Mouse (Mus musculus) limb, embryonic 12.5 days (tissue): ENCODE measurements at regions not wholly inside any gene's neighbourhood (a gene's known extent, or its start where the extent isn't known, plus 50 kb on each side); places are given as distances from the start of the nearest gene placed in this dataset.

ENCODE experiments used
- ATAC-seq: fragments of 200-750 bp; cut with Nextera tagmentation; 2 replicates; pipeline ENCODE4 v1.8.0; 2017; ENCODE audit warnings: low read depth, moderate TSS enrichment; ENCODE audit not compliant: insufficient number of reproducible peaks, insufficient read depth, low FRiP score, low TSS enrichment
- H3K27ac ChIP-seq: fragments of 300-500 bp; sonication (generic); 2 replicates; pipeline ENCODE4 v1.5.1; 2016; ENCODE audit warnings: mild to moderate bottlenecking, moderate library complexity
- H3K27me3 ChIP-seq: fragments of 300-500 bp; sonication (generic); 2 replicates; pipeline ENCODE4 v1.6.1; 2016; ENCODE audit warnings: mild to moderate bottlenecking, moderate library complexity
- H3K36me3 ChIP-seq: fragments of 300-500 bp; sonication (generic); 2 replicates; pipeline ENCODE4 v1.6.1; 2016; ENCODE audit warnings: mild to moderate bottlenecking, moderate library complexity
- H3K4me1 ChIP-seq: fragments of 300-500 bp; sonication (generic); replicated peaks from 2 replicates; pipeline ENCODE4 v1.6.1; 2016
- H3K4me2 ChIP-seq: fragments of 300-500 bp; sonication (generic); 2 replicates; pipeline ENCODE4 v1.6.1; 2016; ENCODE audit warnings: mild to moderate bottlenecking, moderate library complexity
- H3K4me3 ChIP-seq: fragments of 300-500 bp; sonication (generic); replicated peaks from 2 replicates; pipeline ENCODE4 v1.5.1; 2016; ENCODE audit warnings: mild to moderate bottlenecking
- H3K9ac ChIP-seq: fragments of 300-500 bp; sonication (generic); replicated peaks from 2 replicates; pipeline ENCODE4 v1.6.1; 2016; ENCODE audit warnings: mild to moderate bottlenecking, moderate library complexity
- H3K9me3 ChIP-seq: fragments of 300-500 bp; sonication (generic); 2 replicates; pipeline ENCODE4 v1.6.1; 2016; ENCODE audit warnings: mild to moderate bottlenecking, moderate library complexity
- WGBS: fragments of 180-500 bp; shearing (Covaris S2); methylation state at CpG from one replicate; pipeline ENCODE4 v1.1.7; 2016; 5-methylcytosine and 5-hydroxymethylcytosine counted together

DNA sequence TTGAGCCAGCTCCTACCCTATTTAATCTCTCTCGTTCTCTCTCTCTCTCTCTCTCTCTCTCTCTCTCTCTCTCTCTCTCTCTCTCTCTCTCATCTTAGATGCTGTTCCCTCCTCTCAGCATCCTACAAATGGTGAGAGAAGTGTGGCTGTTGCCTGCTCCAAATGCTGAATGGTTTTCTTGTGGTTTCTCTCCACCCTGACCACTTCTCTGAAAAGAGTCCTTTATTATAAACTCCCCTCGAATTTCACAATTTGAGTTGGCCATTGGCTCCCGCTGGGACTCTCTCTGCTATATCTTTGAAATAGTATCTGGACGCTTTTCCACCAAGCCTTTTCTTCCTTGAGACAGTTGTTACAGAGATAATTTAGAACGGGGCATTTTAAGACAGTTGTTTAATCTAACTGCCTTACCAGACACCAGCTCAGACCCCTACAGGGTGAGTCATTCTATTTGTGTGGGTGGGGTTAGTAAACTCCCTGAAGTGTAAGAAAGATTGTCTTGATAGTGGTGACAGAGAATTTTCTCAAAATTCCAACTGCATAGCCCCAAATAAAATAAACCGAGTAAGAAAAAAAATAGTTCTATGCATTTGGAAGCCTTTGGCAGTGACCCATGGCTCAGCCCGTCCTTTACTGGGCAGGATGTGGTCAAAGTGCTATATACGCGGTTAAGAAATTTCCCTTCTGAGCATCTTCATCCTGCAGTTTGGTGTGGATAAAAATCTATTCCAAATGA is 58.7 kb upstream of the Ado start:
- Histone ChIP-seq H3K9me3 (no peaks in the 10 kb centered on the region), H3K27me3 (no peaks in the 10 kb centered on the region), H3K4me1 (no peaks in the 10 kb centered on the region), H3K27ac (no peak overlapping the region), H3K9ac (no peak overlapping the region), H3K4me2 (no peak overlapping the region), H3K36me3 (no peaks in the 10 kb centered on the region), H3K4me3 (no peak overlapping the region)
- ATAC-seq = no peak
- WGBS = 70% methylated on average over 9 of the region's 9 CpGs

DNA sequence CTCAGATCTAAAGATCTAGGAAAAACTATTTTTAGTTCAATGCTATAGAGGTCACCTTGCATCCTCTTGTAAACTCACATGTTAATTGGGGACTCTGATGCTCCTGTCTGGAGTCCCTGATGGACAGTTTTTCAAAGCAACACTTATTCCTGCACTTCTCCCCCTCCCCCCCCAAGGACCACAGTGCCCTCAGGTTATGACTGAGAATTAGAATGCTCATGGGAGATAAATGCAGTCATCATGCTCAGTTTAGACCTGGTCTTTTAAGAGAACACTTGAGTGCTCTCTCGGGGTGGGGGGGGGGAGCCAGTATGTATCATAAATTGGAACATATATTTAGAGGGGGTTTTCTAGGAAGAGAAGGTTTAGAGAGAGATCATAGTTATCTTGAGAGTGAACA is 58.0 kb upstream of the Ado start:
- H3K36me3 ChIP-seq = no peaks in the 10 kb centered on the region
- no peak overlapping the region for H3K4me2 ChIP-seq
- WGBS = 73% methylated on average over 1 of the region's 1 CpGs
- H3K27me3 ChIP-seq = no peaks in the 10 kb centered on the region
- H3K4me3 ChIP-seq = no peak overlapping the region
- no peak overlapping the region for H3K27ac ChIP-seq
- ATAC-seq = no peak
- H3K4me1 ChIP-seq = no peaks in the 10 kb centered on the region
- no peaks in the 10 kb centered on the region for H3K9me3 ChIP-seq
- no peak overlapping the region for H3K9ac ChIP-seq

DNA sequence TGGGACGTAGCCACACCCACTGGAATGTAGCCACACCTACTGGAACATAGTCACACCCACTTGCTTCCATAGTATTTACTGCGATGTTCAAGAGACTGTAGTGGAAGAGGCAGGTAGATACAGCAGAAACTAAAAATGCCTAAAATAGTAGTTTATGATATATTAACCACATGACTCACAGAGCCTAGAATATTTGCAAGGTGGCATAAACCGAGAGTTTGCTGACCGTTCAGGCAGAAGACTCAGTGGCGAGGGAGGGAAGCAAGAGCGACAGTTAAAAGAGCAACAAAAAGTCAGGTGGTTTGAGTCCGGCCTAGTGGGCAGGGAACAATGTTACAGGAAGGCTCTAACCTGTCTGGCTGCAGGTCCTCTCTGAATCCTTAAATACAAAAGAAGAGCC is 50.6 kb upstream of the Ado start:
- ATAC-seq = no peak
- Histone ChIP-seq H3K9ac (no peak overlapping the region), H3K4me1 (no peaks in the 10 kb centered on the region; the same call in 1 of the 2 replicates), H3K27me3 (no peaks in the 10 kb centered on the region), H3K9me3 (no peaks in the 10 kb centered on the region), H3K4me2 (no peak overlapping the region), H3K36me3 (no peaks in the 10 kb centered on the region), H3K4me3 (no peak overlapping the region), H3K27ac (no peak overlapping the region)
- 92% methylated on average over 7 of the region's 7 CpGs for WGBS

DNA sequence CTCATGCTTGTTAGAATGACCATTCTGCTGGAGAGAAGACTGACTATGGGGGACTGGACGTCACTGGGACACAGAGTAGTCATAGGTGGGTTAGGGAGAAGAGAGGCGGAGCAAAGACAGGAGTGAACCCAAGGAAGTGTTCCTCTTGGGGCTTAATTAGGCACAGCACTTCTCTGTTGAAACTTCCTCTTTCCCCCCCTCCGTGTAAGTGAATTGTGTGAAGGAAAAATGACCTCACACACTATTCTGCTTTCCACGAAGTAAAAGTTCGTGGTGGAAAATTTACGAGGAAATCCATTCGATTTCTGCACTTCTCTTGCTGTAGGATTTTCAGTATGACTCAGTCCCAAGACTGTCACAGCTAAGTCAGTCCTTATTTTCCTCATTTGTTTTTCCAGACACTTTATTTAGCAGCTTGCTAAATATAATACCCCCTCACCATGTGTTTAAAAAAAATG is 49.9 kb upstream of the Ado start:
- H3K9ac ChIP-seq = no peak overlapping the region
- 66% methylated on average over 7 of the region's 7 CpGs for WGBS
- H3K9me3 ChIP-seq = no peaks in the 10 kb centered on the region
- H3K27me3 ChIP-seq = no peaks in the 10 kb centered on the region
- H3K4me2 ChIP-seq = no peak overlapping the region
- no peak for ATAC-seq
- no peaks in the 10 kb centered on the region for H3K36me3 ChIP-seq
- H3K4me1 ChIP-seq = no peaks in the 10 kb centered on the region; the same call in 1 of the 2 replicates
- no peak overlapping the region for H3K27ac ChIP-seq
- H3K4me3 ChIP-seq = no peak overlapping the region
